Mouse (Mus musculus) lung, postnatal 0 days (tissue): Measurements from ENCODE around the gene Hsd3b2.

Experiments
- CTCF ChIP-seq: IDR thresholded peaks from 2 replicates; pipeline ENCODE4 v1.5.1; 2016; ENCODE audit warnings: antibody characterized with exemption, mild to moderate bottlenecking
- EP300 ChIP-seq: IDR thresholded peaks from 2 replicates; pipeline ENCODE4 v1.6.1; 2016; ENCODE audit warnings: antibody characterized with exemption, mild to moderate bottlenecking, control low read depth

GRCm38 (mm10) chr3:98724376-98724775 is at the start of gene Hsd3b2:
- no peak for TF ChIP-seq CTCF
- TF ChIP-seq EP300, result no peak
